ENCODE assay signal across 8 mouse cellular contexts in the genomic region with DNA sequence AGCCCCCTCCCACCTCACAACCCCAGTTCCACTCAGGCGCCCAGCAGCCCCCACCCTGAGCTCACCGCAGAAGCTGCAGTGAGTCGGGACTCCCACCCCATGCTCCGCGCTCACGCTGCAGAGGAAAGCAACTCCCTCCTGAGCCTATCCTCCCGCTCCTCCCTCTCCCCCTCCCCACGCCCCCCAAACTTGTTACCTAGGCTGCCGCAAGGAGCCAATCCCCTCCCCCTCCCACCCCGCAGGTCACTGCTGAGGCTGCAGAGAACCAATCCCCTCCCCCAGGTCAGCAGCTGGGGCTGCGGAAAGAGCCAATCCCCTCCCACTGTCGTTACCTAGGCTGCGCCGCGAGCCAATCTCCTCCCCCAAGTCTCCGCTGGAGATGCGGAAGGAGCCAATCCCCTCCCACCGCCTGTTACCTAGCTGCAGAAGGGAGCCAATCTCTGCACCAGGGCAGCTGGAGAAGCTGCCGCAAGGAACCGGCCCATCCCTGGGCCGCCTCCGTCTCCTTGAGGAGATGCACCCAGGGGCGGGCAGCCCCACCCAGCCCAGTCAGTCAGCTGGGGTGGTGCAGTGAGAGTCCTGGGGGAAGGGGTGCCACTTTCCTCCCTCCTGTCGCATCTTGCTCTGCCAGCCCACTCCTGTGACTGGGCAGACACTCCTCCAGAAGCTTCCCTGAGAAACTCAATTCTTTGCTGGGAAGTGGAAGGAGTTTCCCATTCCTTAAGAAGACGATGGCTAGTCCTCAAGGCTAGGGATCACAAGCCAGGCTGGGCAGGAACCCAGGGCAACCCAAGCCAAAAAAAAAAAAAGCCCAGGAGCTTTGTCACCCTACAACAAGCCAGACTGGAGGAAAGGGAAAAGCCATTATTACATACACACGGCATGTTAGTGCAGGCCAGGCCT. TPM values are rescaled to one million over a fixed set of nuclear protein-coding genes. Genes with fewer than 3 reads are reported as not detected.
A peak's percentile ranks its signal among the peaks of the same experiment; 100 is the strongest.
DNase-seq lines count a peak whose midpoint lies in the region; ATAC-seq and TF ChIP-seq lines count a peak whose summit lies in the region.

No protein-coding gene starts in this region.

- H3K9me3 ChIP-seq in hindbrain, embryonic 13.5 days = no peaks in the 10 kb centered on the region

- TF ChIP-seq CTCF in Patski (IDR thresholded peaks at IDR 0.05) = no peak

- WGBS in hindbrain, embryonic 13.5 days = 2% methylated on average over 26 of the region's 26 CpGs

- peak overlapping the region; percentile 99 for H3K4me2 ChIP-seq in hindbrain, embryonic 13.5 days

- H3K9ac ChIP-seq in hindbrain, embryonic 13.5 days = peak overlapping the region; percentile 81

- peaks cover 69% of the 10 kb centered on the region for H3K4me1 ChIP-seq in hindbrain, embryonic 13.5 days (replicated peaks)

- H3K27me3 ChIP-seq in Patski = no peaks in the 10 kb centered on the region
- no peaks in the 10 kb centered on the region for H3K27me3 ChIP-seq in hindbrain, embryonic 13.5 days

- in situ Hi-C loops in Patski (cut with MboI; ENCODE audit: low pct_unique_long_range_greater_than_20kb) = no loop called here

- POLR2A ChIA-PET in Patski (lab: Charles Lee) = interaction anchor here (0.7 to 1.4 kb wide), 5 partner anchors 10 to 36 kb away, joined by 3 to 4 read pairs (median 3); no protein-coding TSS in a partner anchor

- DNase-seq in Patski (ENCODE audit: low read depth, low spot score) = peak; percentile 83
- peak; percentile 94 to 96 for DNase-seq in cerebellum, postnatal 10 days
- peak; percentile 84 to 90 for DNase-seq in frontal cortex, postnatal 10 days (ENCODE audit: low spot score in 2 of 2)
- DNase-seq in layer of hippocampus, postnatal 14 days (ENCODE audit: low spot score in 2 of 2) = peak; percentile 80 to 84
- DNase-seq in lung, postnatal 10 days = peak; percentile 91
- peak; percentile 73 for DNase-seq in ovary, postnatal 14 days (ENCODE audit: low spot score)
- peak; percentile 87 to 88 for DNase-seq in thymus, postnatal 10 days (ENCODE audit: low spot score in 2 of 2)

- peak overlapping the region; percentile 58 for H3K4me3 ChIP-seq in hindbrain, embryonic 13.5 days

- H3K36me3 ChIP-seq in hindbrain, embryonic 13.5 days = peaks cover 49% of the 10 kb centered on the region

- peak; percentile 77 for ATAC-seq in Patski
- ATAC-seq in hindbrain, embryonic 13.5 days (ENCODE audit: low FRiP score) = peak; percentile 93

- CTCF ChIA-PET in Patski (lab: Charles Lee) = interaction anchor here (0.7 to 1.6 kb wide), 2 partner anchors 13 to 37 kb away, joined by 3 read pairs; no protein-coding TSS in a partner anchor

- H3K27ac ChIP-seq in hindbrain, embryonic 13.5 days = peak overlapping the region; percentile 95

RNA-seq across cellular contexts. Expression of a gene that starts 5.6 kb away (rescaled TPM):
- polyA plus RNA-seq in Patski (2021) = 362 TPM
- 69.8 and 72.6 TPM in 2 replicates for polyA plus RNA-seq in hindbrain, embryonic 13.5 days (2015; fragmentation: Nextera tagmentation; extraction: Ambion mirVana)
- 100 to 1,000 TPM; 185 to 187 TPM for total RNA-seq in layer of hippocampus, postnatal 14 days (2021)

RNA-seq across cellular contexts. Expression of a gene that starts 25.5 kb away (rescaled TPM):
- polyA plus RNA-seq in Patski (2021) = 56.7 TPM
- polyA plus RNA-seq in hindbrain, embryonic 13.5 days (2015; fragmentation: Nextera tagmentation; extraction: Ambion mirVana) = 27.3 and 31.7 TPM in 2 replicates
- total RNA-seq in layer of hippocampus, postnatal 14 days (2021) = 1 to 10 TPM; 2.9 to 6.2 TPM

RNA-seq across cellular contexts. Expression of a gene that starts 35.2 kb away (rescaled TPM):
- 111 TPM for polyA plus RNA-seq in Patski (2021)
- polyA plus RNA-seq in hindbrain, embryonic 13.5 days (2015; fragmentation: Nextera tagmentation; extraction: Ambion mirVana) = 108 and 109 TPM in 2 replicates
- total RNA-seq in layer of hippocampus, postnatal 14 days (2021) = 10 to 100 TPM; 51.0 to 54.8 TPM

RNA-seq across cellular contexts. Expression of a gene that starts 46.8 kb away (rescaled TPM):
- polyA plus RNA-seq in Patski (2021) = 23.6 TPM
- 69.0 and 71.8 TPM in 2 replicates for polyA plus RNA-seq in hindbrain, embryonic 13.5 days (2015; fragmentation: Nextera tagmentation; extraction: Ambion mirVana)
- total RNA-seq in layer of hippocampus, postnatal 14 days (2021) = 10 to 100 TPM; 44.3 to 45.8 TPM

Comparison
In these comparisons a context has a peak if more than half of its experiments do, and no peak if none do; other contexts are left out.
1. Peak in every context shown above with its lines: DNase-seq, ATAC-seq, H3K4me3 ChIP-seq and H3K27ac ChIP-seq.